Mouse (Mus musculus): Measurements from ENCODE around the gene Tob1. TPM values are rescaled to one million over a fixed set of nuclear protein-coding genes. Genes with fewer than 3 reads are reported as not detected.

Gene Tob1
- polyA plus RNA-seq, 1 experiment from 2014 or later, result 27.9 TPM

Other genes with a start within 250 kb of the Tob1 start
- gene Gm20390, start 243.2 kb upstream of the Tob1 start, polyA plus RNA-seq (2014; fragmentation: Nextera tagmentation; extraction: Ambion mirVana), result 295 and 298 TPM in 2 replicates
- gene Nme1, start 242.9 kb upstream of the Tob1 start, polyA plus RNA-seq (2014; fragmentation: Nextera tagmentation; extraction: Ambion mirVana), result 335 and 444 TPM in 2 replicates
- gene Spag9, start 215.4 kb upstream of the Tob1 start, polyA plus RNA-seq (2014; fragmentation: Nextera tagmentation; extraction: Ambion mirVana), result 126 and 129 TPM in 2 replicates
- 0.24 and 1.8 TPM in 2 replicates for gene Wfikkn2, start 34.6 kb downstream of the Tob1 start, polyA plus RNA-seq (2014; fragmentation: Nextera tagmentation; extraction: Ambion mirVana)
- 1.1 TPM in 1 of 2 replicates, not detected in the other for gene Gm21885, start 70.4 kb downstream of the Tob1 start, polyA plus RNA-seq (2014; fragmentation: Nextera tagmentation; extraction: Ambion mirVana)
- gene Luc7l3, start 110.5 kb downstream of the Tob1 start, polyA plus RNA-seq (2014; fragmentation: Nextera tagmentation; extraction: Ambion mirVana), result 126 and 150 TPM in 2 replicates
- gene Ankrd40, start 116.5 kb downstream of the Tob1 start, polyA plus RNA-seq (2014; fragmentation: Nextera tagmentation; extraction: Ambion mirVana), result 15.7 and 16.2 TPM in 2 replicates
- gene Abcc3, start 181.5 kb downstream of the Tob1 start, polyA plus RNA-seq (2014; fragmentation: Nextera tagmentation; extraction: Ambion mirVana), result 0.81 and 1.4 TPM in 2 replicates

Data from neural tube, embryonic 14.5 days (tissue).